Mouse (Mus musculus) kidney, postnatal 0 days (tissue): ENCODE results near the gene Nat8. TPM values are rescaled to one million over a fixed set of nuclear protein-coding genes. Genes with fewer than 3 reads are reported as not detected.
"Not testable (repeated sequence)": the region's sequence is repeated elsewhere in the genome, so short reads cannot be mapped to it uniquely, and the experiment has no call there.

ENCODE experiments used
- ATAC-seq: fragments of 200-750 bp; cut with Nextera tagmentation; replicated peaks from 2 replicates; pipeline ENCODE4 v1.8.0; 2017; ENCODE audit warnings: low read depth, moderate number of reproducible peaks, moderate TSS enrichment, moderate library complexity; ENCODE audit not compliant: low FRiP score
- DNase-seq: peaks from one replicate; pipeline ENCODE4 v3.0.0-alpha.2; 2016; ENCODE audit warnings: low spot score
- H3K27ac ChIP-seq: fragments of 300-500 bp; sonication (generic); 2 replicates; pipeline ENCODE4 v1.5.1; 2014; ENCODE audit warnings: mild to moderate bottlenecking
- H3K27me3 ChIP-seq: fragments of 300-500 bp; sonication (generic); 2 replicates; pipeline ENCODE4 v1.6.1; 2014; ENCODE audit warnings: low read length, mixed read lengths; ENCODE audit not compliant: insufficient read depth
- H3K36me3 ChIP-seq: fragments of 300-500 bp; sonication (generic); 2 replicates; pipeline ENCODE4 v1.6.1; 2014; ENCODE audit warnings: low read length, mixed read lengths; ENCODE audit not compliant: insufficient read depth
- H3K4me1 ChIP-seq: fragments of 300-500 bp; sonication (generic); replicated peaks from 2 replicates; pipeline ENCODE4 v1.6.1; 2014; ENCODE audit warnings: antibody characterized with exemption, low read length, mixed read lengths; ENCODE audit not compliant: insufficient read depth
- H3K4me2 ChIP-seq: fragments of 300-500 bp; sonication (generic); 2 replicates; pipeline ENCODE4 v1.6.1; 2014; ENCODE audit warnings: mild to moderate bottlenecking, low read length, moderate library complexity, mixed read lengths
- H3K4me3 ChIP-seq: fragments of 300-500 bp; sonication (generic); replicated peaks from 2 replicates; pipeline ENCODE4 v1.5.1; 2014; ENCODE audit warnings: low read depth, low read length
- H3K9ac ChIP-seq: fragments of 300-500 bp; sonication (generic); 2 replicates; pipeline ENCODE4 v1.6.1; 2014; ENCODE audit warnings: low read depth, low read length
- H3K9me3 ChIP-seq: fragments of 300-500 bp; sonication (generic); replicated peaks from 2 replicates; pipeline ENCODE4 v1.6.1; 2016; ENCODE audit warnings: low read length, inconsistent platforms, mixed read lengths
- CTCF ChIP-seq: IDR thresholded peaks from 2 replicates; pipeline ENCODE4 v1.5.1; 2016; ENCODE audit warnings: antibody characterized with exemption, low read depth, mild to moderate bottlenecking, moderate library complexity
- WGBS: fragments of 180-500 bp; shearing (Covaris S2); extraction: QIAGEN DNeasy Blood & Tissue Kit; methylation state at CpG from one replicate; pipeline ENCODE4 v1.1.7; 2014; 5-methylcytosine and 5-hydroxymethylcytosine counted together
- polyA plus RNA-seq: library from polyadenylated mRNA; unstranded; fragments of >200 nt; fragmentation: Nextera tagmentation; extraction: Ambion mirVana; gene quantifications from 2 replicates; pipeline ENCODE4 v1.2.1, GENCODE M21; 2015

Gene Nat8
- polyA plus RNA-seq, 1 experiment from 2014 or later = 26.8 TPM

- no peak for TF ChIP-seq CTCF
- Histone ChIP-seq H3K4me3 (no peak overlapping the region), H3K9me3 (no peaks in the 10 kb centered on the region), H3K27ac (no peak overlapping the region), H3K9ac (no peak overlapping the region), H3K4me2 (no peak overlapping the region), H3K27me3 (no peaks in the 10 kb centered on the region), H3K4me1 (no peaks in the 10 kb centered on the region), H3K36me3 (no peaks in the 10 kb centered on the region)
- 68% methylated on average over 2 of the region's 2 CpGs for WGBS
- DNase-seq (no peak), ATAC-seq (0 out of 2 replicates have a peak, but pooled peaks have one; percentile 46)
Observed at GRCm38 (mm10) chr6:85825886-85826285, 6.0 kb downstream of the Nat8 start.

GRCm38 (mm10) chr6:85823382-85824090 is 8.3 kb downstream of the Nat8 start:
- Histone ChIP-seq H3K9ac (no peak overlapping the region), H3K4me1 (no peaks in the 10 kb centered on the region), H3K9me3 (no peaks in the 10 kb centered on the region), H3K36me3 (no peaks in the 10 kb centered on the region), H3K27me3 (no peaks in the 10 kb centered on the region), H3K27ac (no peak overlapping the region), H3K4me3 (no peak overlapping the region), H3K4me2 (no peak overlapping the region)
- WGBS = 75% methylated on average over 1 of the region's 1 CpGs
- no peak for DNase-seq
- no peak for ATAC-seq
- TF ChIP-seq CTCF = no peak

GRCm38 (mm10) chr6:85822286-85822685 is 9.6 kb downstream of the Nat8 start:
- 79% methylated on average over 4 of the region's 4 CpGs for WGBS
- no peak for TF ChIP-seq CTCF
- DNase-seq (no peak), ATAC-seq (no peak)
- Histone ChIP-seq H3K27me3 (no peaks in the 10 kb centered on the region), H3K4me1 (no peaks in the 10 kb centered on the region), H3K4me3 (no peak overlapping the region), H3K9me3 (no peaks in the 10 kb centered on the region), H3K4me2 (no peak overlapping the region), H3K27ac (no peak overlapping the region), H3K36me3 (no peaks in the 10 kb centered on the region), H3K9ac (no peak overlapping the region)

GRCm38 (mm10) chr6:85820837-85821236 is 11.0 kb downstream of the Nat8 start, which contains the start of the genes Nat8f6 and Nat8f5:
TSS of gene Nat8f6 (minus strand) at chr6:85820954.
TSS of gene Nat8f5 (minus strand) at chr6:85820972.
- H3K4me2 ChIP-seq = no peak within 1 kb of the TSS
- no peak for ATAC-seq

GRCm38 (mm10) chr6:85818338-85818737 is 13.5 kb downstream of the Nat8 start:
- Histone ChIP-seq H3K4me2 (no peak overlapping the region), H3K9ac (no peak overlapping the region), H3K4me3 (no peak overlapping the region), H3K4me1 (no peaks in the 10 kb centered on the region), H3K9me3 (no peaks in the 10 kb centered on the region), H3K36me3 (no peaks in the 10 kb centered on the region), H3K27ac (no peak overlapping the region), H3K27me3 (no peaks in the 10 kb centered on the region)
- no peak for DNase-seq
- 50% methylated on average over 1 of the region's 1 CpGs for WGBS
- no peak for TF ChIP-seq CTCF
- no peak for ATAC-seq

More at GRCm38 (mm10) chr6:85820837-85821236, 11.0 kb downstream of the Nat8 start, which contains the start of the genes Nat8f6 and Nat8f5:
- Histone ChIP-seq H3K27ac (no peak within 1 kb of the TSS), H3K4me3 (no peak within 1 kb of the TSS), H3K27me3 (no peaks in the 10 kb centered on the region), H3K4me1 (no peaks in the 10 kb centered on the region), H3K9me3 (no peaks in the 10 kb centered on the region), H3K9ac (no peak within 1 kb of the TSS), H3K36me3 (no peaks in the 10 kb centered on the region)
- WGBS = 86% methylated on average over 5 of the region's 5 CpGs
- DNase-seq = no peak
- TF ChIP-seq CTCF = no peak

GRCm38 (mm10) chr6:85813339-85813738 is 18.5 kb downstream of the Nat8 start:
- no peak overlapping the region for H3K4me2 ChIP-seq
- no peaks in the 10 kb centered on the region for H3K9me3 ChIP-seq
- no peak overlapping the region for H3K4me3 ChIP-seq
- H3K36me3 ChIP-seq = no peaks in the 10 kb centered on the region
- ATAC-seq (no peak), DNase-seq (no peak)
- H3K4me1 ChIP-seq = no peaks in the 10 kb centered on the region
- no peak for TF ChIP-seq CTCF
- no peak overlapping the region for H3K9ac ChIP-seq
- no peak overlapping the region for H3K27ac ChIP-seq
- no peaks in the 10 kb centered on the region for H3K27me3 ChIP-seq
- 89% methylated on average over 2 of the region's 2 CpGs for WGBS

GRCm38 (mm10) chr6:85810942-85811537 is 20.8 kb downstream of the Nat8 start:
- not testable (repeated sequence) for H3K9me3 ChIP-seq, H3K4me2 ChIP-seq, ATAC-seq, H3K4me3 ChIP-seq, DNase-seq, H3K27me3 ChIP-seq, H3K9ac ChIP-seq, H3K36me3 ChIP-seq, H3K27ac ChIP-seq, H3K4me1 ChIP-seq
- 46% methylated on average over 3 of the region's 3 CpGs for WGBS

- not testable (repeated sequence) for H3K4me2 ChIP-seq, H3K27me3 ChIP-seq, H3K9me3 ChIP-seq, ATAC-seq, H3K4me3 ChIP-seq, H3K36me3 ChIP-seq, DNase-seq, H3K27ac ChIP-seq, H3K4me1 ChIP-seq, H3K9ac ChIP-seq
- 86% methylated on average over 2 of the region's 3 CpGs for WGBS
Observed at GRCm38 (mm10) chr6:85810514-85810913, 21.4 kb downstream of the Nat8 start.

GRCm38 (mm10) chr6:85809784-85810183 is 22.1 kb downstream of the Nat8 start:
- not testable (repeated sequence) for H3K27ac ChIP-seq, ATAC-seq, H3K4me3 ChIP-seq, H3K9me3 ChIP-seq, H3K27me3 ChIP-seq, H3K9ac ChIP-seq, H3K4me1 ChIP-seq, H3K36me3 ChIP-seq, DNase-seq, H3K4me2 ChIP-seq
- 53% methylated on average over 2 of the region's 3 CpGs for WGBS
